Mouse (Mus musculus) liver, embryonic 12.5 days (tissue): ENCODE measurements at regions not wholly inside any gene's neighbourhood (a gene's known extent, or its start where the extent isn't known, plus 50 kb on each side); places are given as distances from the start of the nearest gene placed in this dataset. TPM values are rescaled to one million over a fixed set of nuclear protein-coding genes. Genes with fewer than 3 reads are reported as not detected.

ENCODE experiments used
- ATAC-seq: fragments of 200-750 bp; cut with Nextera tagmentation; 2 replicates; pipeline ENCODE4 v1.8.0; 2017; ENCODE audit warnings: moderate number of reproducible peaks, mild to moderate bottlenecking, moderate library complexity
- H3K27ac ChIP-seq: fragments of 300-500 bp; sonication (generic); 2 replicates; pipeline ENCODE4 v1.5.1; 2016; ENCODE audit warnings: mild to moderate bottlenecking
- H3K27me3 ChIP-seq: fragments of 300-500 bp; sonication (generic); replicated peaks from 2 replicates; pipeline ENCODE4 v1.6.1; 2016; ENCODE audit warnings: mild to moderate bottlenecking, moderate library complexity
- H3K36me3 ChIP-seq: fragments of 300-500 bp; sonication (generic); 2 replicates; pipeline ENCODE4 v1.6.1; 2016; ENCODE audit warnings: mild to moderate bottlenecking, moderate library complexity
- H3K4me1 ChIP-seq: fragments of 300-500 bp; sonication (generic); 2 replicates; pipeline ENCODE4 v1.6.1; 2016
- H3K4me2 ChIP-seq: fragments of 300-500 bp; sonication (generic); 2 replicates; pipeline ENCODE4 v1.6.1; 2016; ENCODE audit warnings: mild to moderate bottlenecking, moderate library complexity
- H3K4me3 ChIP-seq: fragments of 300-500 bp; sonication (generic); 2 replicates; pipeline ENCODE4 v1.5.1; 2016; ENCODE audit warnings: mild to moderate bottlenecking, moderate library complexity
- H3K9ac ChIP-seq: fragments of 300-500 bp; sonication (generic); 2 replicates; pipeline ENCODE4 v1.6.1; 2016; ENCODE audit warnings: mild to moderate bottlenecking, moderate library complexity
- H3K9me3 ChIP-seq: fragments of 300-500 bp; sonication (generic); replicated peaks from 2 replicates; pipeline ENCODE4 v1.6.1; 2016; ENCODE audit warnings: mild to moderate bottlenecking, moderate library complexity
- WGBS: fragments of 180-500 bp; shearing (Covaris S2); methylation state at CpG from one replicate; pipeline ENCODE4 v1.1.7; 2016; ENCODE audit not compliant: insufficient replicate concordance; 5-methylcytosine and 5-hydroxymethylcytosine counted together
- microRNA-seq: library from miRNA; unstranded; fragments of <30 nt; microRNA quantifications from one replicate; pipeline ENCODE4, GENCODE M21; 2017

DNA sequence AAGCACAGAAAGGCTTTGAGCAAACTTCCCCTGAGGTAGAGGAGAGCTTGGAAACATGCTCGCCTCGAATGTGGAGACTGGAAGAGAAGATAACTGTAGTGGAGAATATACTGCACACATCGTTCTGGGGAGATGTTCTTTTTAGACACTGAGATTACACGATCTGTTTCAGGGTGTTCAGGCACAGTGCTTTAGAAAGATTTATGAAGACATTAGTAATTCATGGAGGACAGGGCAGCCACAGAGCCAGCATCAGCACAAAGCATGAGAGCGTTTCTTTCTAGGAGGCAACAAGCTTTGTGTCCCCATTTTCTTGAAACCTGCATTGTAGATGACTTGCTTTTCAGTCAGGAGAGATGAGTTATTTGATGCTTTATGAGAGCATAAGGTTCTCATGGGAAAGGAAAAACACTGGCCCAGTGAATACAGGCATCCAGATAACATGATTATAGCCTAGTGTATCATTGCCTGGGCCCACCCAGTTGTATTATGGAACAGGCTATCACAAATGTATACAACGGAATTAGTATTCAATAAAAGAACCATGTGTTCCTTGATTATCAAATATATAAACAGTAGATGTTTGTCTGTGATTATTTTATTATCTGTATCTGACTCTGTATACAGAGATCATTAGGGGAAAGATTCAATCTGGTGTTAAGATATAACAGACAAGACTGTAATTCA, 151.0 kb downstream of the Calcrl start:
- Histone ChIP-seq H3K4me1 (no peaks in the 10 kb centered on the region), H3K4me2 (no peak overlapping the region), H3K36me3 (no peaks in the 10 kb centered on the region), H3K4me3 (no peak overlapping the region), H3K9me3 (no peaks in the 10 kb centered on the region), H3K9ac (no peak overlapping the region), H3K27me3 (no peaks in the 10 kb centered on the region), H3K27ac (no peak overlapping the region)
- WGBS = 64% methylated on average over 6 of the region's 6 CpGs
- ATAC-seq = no peak

DNA sequence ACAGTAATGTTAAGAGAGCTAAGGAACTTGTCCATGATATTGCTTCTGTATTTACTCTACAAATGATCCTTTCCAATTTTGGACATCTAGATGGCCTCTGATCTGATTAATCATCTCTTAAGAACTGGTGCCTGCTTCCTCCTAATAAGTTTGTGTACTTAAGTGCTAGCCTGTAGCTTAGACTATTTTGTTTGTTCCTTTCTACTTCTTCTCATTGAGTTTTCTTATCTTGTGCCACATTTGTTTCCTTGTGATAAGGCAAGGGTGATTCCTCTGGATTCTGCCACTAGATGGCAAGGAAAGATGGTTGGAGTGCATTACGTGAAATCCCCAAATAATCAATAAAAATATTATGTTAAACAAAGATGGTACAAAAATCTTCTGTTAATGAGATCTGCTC, 148.0 kb downstream of the Calcrl start:
- no peak overlapping the region for H3K9ac ChIP-seq
- no peak overlapping the region for H3K4me2 ChIP-seq
- WGBS = 30% methylated on average over 1 of the region's 1 CpGs
- H3K9me3 ChIP-seq = no peaks in the 10 kb centered on the region
- ATAC-seq = no peak
- H3K27me3 ChIP-seq = no peaks in the 10 kb centered on the region
- no peaks in the 10 kb centered on the region for H3K4me1 ChIP-seq
- no peak overlapping the region for H3K4me3 ChIP-seq
- H3K36me3 ChIP-seq = no peaks in the 10 kb centered on the region
- H3K27ac ChIP-seq = no peak overlapping the region

Small RNA genes lying in the stretch of these regions (microRNA-seq; reads per million reads assigned to microRNA genes)
- gene Gm25972 = not detected
